Mouse (Mus musculus): ENCODE data around the gene Tcfl5. TPM values are rescaled to one million over a fixed set of nuclear protein-coding genes. Genes with fewer than 3 reads are reported as not detected.

Tcfl5 gene
- 0.15 and 0.35 TPM in 2 replicates for polyA plus RNA-seq (2014; fragmentation: Nextera tagmentation; extraction: Ambion mirVana)

DNA sequence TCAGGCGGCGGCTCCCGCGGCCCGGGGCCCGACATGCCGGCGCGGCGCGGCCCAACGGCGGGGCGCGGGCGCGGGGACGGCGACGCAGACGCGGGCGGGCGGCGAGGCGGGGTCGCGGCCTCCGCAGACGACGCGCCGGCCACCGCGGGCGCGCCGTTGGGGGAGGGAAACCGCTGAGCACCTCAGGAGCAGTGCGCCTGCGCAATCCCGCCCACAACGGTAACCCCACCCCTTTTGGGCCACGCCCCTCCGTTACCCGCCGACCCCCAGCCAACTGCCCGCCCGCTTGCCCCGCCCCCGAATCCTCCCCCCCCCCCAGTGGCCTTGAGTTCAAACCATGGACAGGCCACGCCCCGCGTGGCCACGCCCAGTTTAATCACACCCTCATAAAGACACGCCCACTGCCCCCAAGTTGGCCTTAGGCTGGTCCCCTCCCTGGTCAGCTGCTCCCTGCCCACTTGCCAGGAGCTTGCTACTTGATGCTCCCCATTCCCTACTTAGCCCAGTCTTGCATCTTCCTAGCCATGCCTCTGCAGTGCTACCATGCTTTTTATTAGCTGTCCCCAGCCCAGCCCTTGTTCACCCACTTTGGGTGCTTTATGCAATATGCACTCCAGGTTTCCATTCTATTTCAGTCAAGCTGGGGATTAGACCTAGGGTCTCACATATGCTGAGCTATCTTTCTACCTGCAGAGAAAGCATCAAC lies at the start of gene Tcfl5:
Gene Tcfl5, minus strand, starts transcription at position 154 of the 706 bp plus-strand sequence.
- DNase-seq (ENCODE audit: low spot score) (no peak), ATAC-seq (no peak)
- WGBS = 7% methylated on average over 5 of the region's 56 CpGs
- Histone ChIP-seq H3K9ac (ENCODE audit: low read length) (no peak within 1 kb of the TSS), H3K27ac (ENCODE audit: low read depth, low read length) (no peak within 1 kb of the TSS), H3K9me3 (replicated peaks; ENCODE audit: control insufficient read depth, low read length) (peaks cover 12% of the 10 kb centered on the region), H3K36me3 (ENCODE audit: control insufficient read depth, insufficient read depth, low read length) (no peaks in the 10 kb centered on the region), H3K27me3 (replicated peaks; ENCODE audit: control insufficient read depth, insufficient read depth, low read length) (peaks cover 37% of the 10 kb centered on the region), H3K4me2 (ENCODE audit: low read length) (peak within 1 kb of the TSS; percentile 41), H3K4me1 (ENCODE audit: control insufficient read depth, insufficient read depth, low read length) (no peaks in the 10 kb centered on the region), H3K4me3 (ENCODE audit: low read depth, low read length) (peak within 1 kb of the TSS; percentile 26)

DNA sequence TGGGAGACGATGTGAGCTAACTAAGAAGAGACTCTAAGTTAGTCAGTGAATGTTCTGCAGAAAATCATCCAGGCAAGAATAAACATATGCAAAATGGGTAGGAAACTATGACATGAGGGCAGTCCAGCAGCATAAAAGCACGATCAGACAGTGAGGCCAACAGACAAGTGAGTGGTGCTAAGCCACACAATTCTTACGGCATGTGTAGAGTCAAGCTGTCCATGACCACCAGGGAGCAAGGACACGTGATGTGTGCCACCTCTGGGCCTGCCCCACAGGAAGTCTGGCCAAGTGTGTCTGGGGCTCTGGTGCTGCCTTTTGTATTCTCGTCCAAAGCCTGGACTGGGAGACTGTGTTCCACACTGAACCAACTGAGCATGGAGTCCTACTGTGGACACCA lies 47.3 kb upstream of the Tcfl5 start:
- H3K4me2 ChIP-seq (ENCODE audit: low read length) = no peak overlapping the region
- WGBS = 87% methylated on average over 5 of the region's 5 CpGs
- H3K9ac ChIP-seq (ENCODE audit: low read length) = no peak overlapping the region
- no peak for DNase-seq (ENCODE audit: low spot score)
- no peak overlapping the region for H3K4me3 ChIP-seq (ENCODE audit: low read depth, low read length)
- H3K27me3 ChIP-seq (replicated peaks; ENCODE audit: control insufficient read depth, insufficient read depth, low read length) = no peaks in the 10 kb centered on the region
- ATAC-seq = no peak
- no peaks in the 10 kb centered on the region for H3K9me3 ChIP-seq (replicated peaks; ENCODE audit: control insufficient read depth, low read length)
- H3K36me3 ChIP-seq (ENCODE audit: control insufficient read depth, insufficient read depth, low read length) = peaks cover 63% of the 10 kb centered on the region
- 0 out of 2 replicates have a peak, but pooled peaks cover 6% of the 10 kb centered on the region for H3K4me1 ChIP-seq (ENCODE audit: control insufficient read depth, insufficient read depth, low read length)
- no peak overlapping the region for H3K27ac ChIP-seq (ENCODE audit: low read depth, low read length)

DNA sequence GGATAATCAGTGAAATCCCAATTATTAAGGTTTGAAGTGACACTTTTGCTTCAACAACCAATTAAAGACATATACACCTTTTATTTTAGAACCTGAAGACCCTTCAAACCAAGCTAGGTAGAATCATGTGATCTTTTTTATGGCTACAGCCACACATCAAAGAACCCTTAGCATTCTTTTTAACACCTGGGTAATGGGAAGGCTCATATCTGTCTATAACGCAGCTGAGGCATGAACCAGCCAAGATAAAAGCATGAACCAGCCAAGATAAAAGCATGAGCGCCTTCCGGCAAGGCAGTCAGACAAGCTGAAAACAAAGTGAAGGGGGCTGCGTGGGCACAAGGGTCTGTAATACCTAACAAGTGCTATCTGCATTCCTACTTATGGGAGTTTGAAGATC lies 41.5 kb upstream of the Tcfl5 start:
- H3K4me1 ChIP-seq (ENCODE audit: control insufficient read depth, insufficient read depth, low read length) = no peaks in the 10 kb centered on the region
- H3K36me3 ChIP-seq (ENCODE audit: control insufficient read depth, insufficient read depth, low read length) = peaks cover 95% of the 10 kb centered on the region
- no peak for DNase-seq (ENCODE audit: low spot score)
- no peaks in the 10 kb centered on the region for H3K9me3 ChIP-seq (replicated peaks; ENCODE audit: control insufficient read depth, low read length)
- H3K9ac ChIP-seq (ENCODE audit: low read length) = no peak overlapping the region
- H3K4me2 ChIP-seq (ENCODE audit: low read length) = no peak overlapping the region
- H3K27me3 ChIP-seq (replicated peaks; ENCODE audit: control insufficient read depth, insufficient read depth, low read length) = no peaks in the 10 kb centered on the region
- H3K4me3 ChIP-seq (ENCODE audit: low read depth, low read length) = no peak overlapping the region
- H3K27ac ChIP-seq (ENCODE audit: low read depth, low read length) = no peak overlapping the region
- ATAC-seq = no peak
- 93% methylated on average over 4 of the region's 4 CpGs for WGBS

DNA sequence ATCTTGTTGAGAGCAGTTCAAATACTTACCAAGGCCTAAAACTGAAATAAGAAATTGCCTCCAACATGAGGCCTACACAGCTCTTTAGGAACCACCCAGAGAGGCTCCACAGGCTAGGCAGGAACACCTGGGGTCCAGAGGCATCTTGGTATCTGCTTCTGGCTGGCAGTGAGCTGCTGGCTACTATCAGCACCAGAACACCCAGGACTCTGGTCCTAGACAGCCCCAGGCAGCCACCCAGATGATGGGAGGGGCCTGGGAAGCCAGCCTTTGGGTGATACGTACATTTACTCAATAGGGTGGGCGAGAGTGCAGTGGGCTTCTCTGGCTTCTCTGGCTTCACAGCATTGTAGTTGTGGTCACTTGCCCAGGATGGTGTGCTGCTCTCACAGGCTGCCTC lies 41.0 kb upstream of the Tcfl5 start:
- 73% methylated on average over 2 of the region's 2 CpGs for WGBS
- Histone ChIP-seq H3K4me3 (ENCODE audit: low read depth, low read length) (no peak overlapping the region), H3K36me3 (ENCODE audit: control insufficient read depth, insufficient read depth, low read length) (peaks cover 92% of the 10 kb centered on the region), H3K4me1 (ENCODE audit: control insufficient read depth, insufficient read depth, low read length) (no peaks in the 10 kb centered on the region), H3K27me3 (replicated peaks; ENCODE audit: control insufficient read depth, insufficient read depth, low read length) (no peaks in the 10 kb centered on the region), H3K9ac (ENCODE audit: low read length) (no peak overlapping the region), H3K9me3 (replicated peaks; ENCODE audit: control insufficient read depth, low read length) (no peaks in the 10 kb centered on the region), H3K27ac (ENCODE audit: low read depth, low read length) (no peak overlapping the region), H3K4me2 (ENCODE audit: low read length) (no peak overlapping the region)
- ATAC-seq (no peak), DNase-seq (ENCODE audit: low spot score) (no peak)

DNA sequence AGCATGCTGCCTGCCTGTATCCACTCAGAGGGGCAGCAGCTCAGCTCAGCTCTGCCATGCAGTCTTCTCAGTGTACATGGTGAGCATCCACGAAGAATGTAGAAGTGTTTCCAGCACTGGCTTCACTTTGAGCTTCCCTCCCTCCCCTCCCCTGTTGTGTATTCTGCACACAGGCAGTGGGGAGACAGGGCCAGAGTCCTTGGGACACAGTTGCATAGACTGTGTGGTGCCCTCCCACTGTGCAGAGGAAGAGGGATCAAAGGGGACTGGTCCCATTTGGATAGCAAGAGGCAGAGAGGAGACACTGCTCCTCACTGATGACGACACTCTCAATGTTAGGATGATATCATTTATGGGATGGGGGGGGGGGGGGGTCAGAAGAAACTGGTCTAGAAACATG lies 38.7 kb upstream of the Tcfl5 start:
- Histone ChIP-seq H3K36me3 (ENCODE audit: control insufficient read depth, insufficient read depth, low read length) (peaks cover 70% of the 10 kb centered on the region), H3K9ac (ENCODE audit: low read length) (no peak overlapping the region), H3K4me2 (ENCODE audit: low read length) (no peak overlapping the region), H3K4me1 (ENCODE audit: control insufficient read depth, insufficient read depth, low read length) (no peaks in the 10 kb centered on the region), H3K4me3 (ENCODE audit: low read depth, low read length) (no peak overlapping the region), H3K27ac (ENCODE audit: low read depth, low read length) (no peak overlapping the region), H3K27me3 (replicated peaks; ENCODE audit: control insufficient read depth, insufficient read depth, low read length) (no peaks in the 10 kb centered on the region), H3K9me3 (replicated peaks; ENCODE audit: control insufficient read depth, low read length) (no peaks in the 10 kb centered on the region)
- no peak for ATAC-seq
- WGBS = 64% methylated on average over 2 of the region's 2 CpGs
- DNase-seq (ENCODE audit: low spot score) = no peak

DNA sequence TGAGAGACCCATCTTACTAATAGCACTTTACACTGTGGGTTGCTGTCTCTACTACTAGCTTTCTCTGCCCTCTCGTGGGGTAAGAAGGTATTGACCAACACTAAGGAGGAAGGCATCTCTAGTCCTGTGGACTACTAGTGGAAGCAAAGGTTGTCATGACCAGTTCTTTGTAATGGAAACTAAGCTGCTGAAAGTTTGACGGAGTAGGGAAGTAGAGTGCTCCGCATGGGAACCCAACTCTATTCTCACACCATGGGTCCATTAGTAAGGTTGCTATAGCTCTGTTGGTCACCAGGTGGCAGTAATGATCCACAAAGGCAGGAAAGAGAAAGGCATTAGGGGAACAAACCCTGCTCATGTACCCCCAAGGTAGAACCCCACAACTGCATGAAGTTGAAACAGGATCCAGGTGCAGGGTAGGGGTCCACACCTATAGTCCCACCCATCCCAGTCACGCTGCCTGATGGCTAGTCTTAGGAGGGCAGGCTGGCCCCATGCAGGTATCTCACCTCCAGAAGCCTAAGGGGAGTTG lies 36.2 kb upstream of the Tcfl5 start:
- Histone ChIP-seq H3K4me1 (ENCODE audit: control insufficient read depth, insufficient read depth, low read length) (no peaks in the 10 kb centered on the region), H3K36me3 (ENCODE audit: control insufficient read depth, insufficient read depth, low read length) (peaks cover 63% of the 10 kb centered on the region), H3K27ac (ENCODE audit: low read depth, low read length) (no peak overlapping the region), H3K9ac (ENCODE audit: low read length) (no peak overlapping the region), H3K9me3 (replicated peaks; ENCODE audit: control insufficient read depth, low read length) (no peaks in the 10 kb centered on the region), H3K4me2 (ENCODE audit: low read length) (no peak overlapping the region), H3K4me3 (ENCODE audit: low read depth, low read length) (no peak overlapping the region), H3K27me3 (replicated peaks; ENCODE audit: control insufficient read depth, insufficient read depth, low read length) (no peaks in the 10 kb centered on the region)
- ATAC-seq (peak; percentile 65), DNase-seq (ENCODE audit: low spot score) (peak; percentile 75)
- 31% methylated on average over 4 of the region's 4 CpGs for WGBS

DNA sequence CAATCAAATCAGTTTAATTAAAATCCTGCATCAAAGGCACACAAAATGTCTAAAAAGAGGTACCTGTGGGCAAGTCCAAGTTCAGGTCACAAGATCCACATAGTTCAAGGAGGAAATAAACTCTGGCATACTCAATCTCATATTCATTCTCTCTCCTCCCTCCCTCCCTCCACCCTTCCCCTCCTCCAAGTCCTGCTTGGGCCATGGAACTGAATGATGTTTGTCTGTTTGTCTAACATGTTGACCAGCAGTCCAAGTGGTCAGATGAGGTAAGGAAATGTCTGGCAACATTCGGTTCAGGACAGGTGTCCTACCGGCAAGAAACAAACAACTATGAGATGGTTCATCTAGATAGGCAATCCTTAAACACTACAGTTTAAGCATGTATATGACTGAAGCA lies 34.2 kb upstream of the Tcfl5 start:
- no peaks in the 10 kb centered on the region for H3K4me1 ChIP-seq (ENCODE audit: control insufficient read depth, insufficient read depth, low read length)
- no peak overlapping the region for H3K4me2 ChIP-seq (ENCODE audit: low read length)
- H3K9me3 ChIP-seq (replicated peaks; ENCODE audit: control insufficient read depth, low read length) = no peaks in the 10 kb centered on the region
- no peak for ATAC-seq
- no peak for DNase-seq (ENCODE audit: low spot score)
- no peak overlapping the region for H3K4me3 ChIP-seq (ENCODE audit: low read depth, low read length)
- no peak overlapping the region for H3K27ac ChIP-seq (ENCODE audit: low read depth, low read length)
- no peak overlapping the region for H3K9ac ChIP-seq (ENCODE audit: low read length)
- H3K27me3 ChIP-seq (replicated peaks; ENCODE audit: control insufficient read depth, insufficient read depth, low read length) = no peaks in the 10 kb centered on the region
- 94% methylated on average over 2 of the region's 2 CpGs for WGBS
- H3K36me3 ChIP-seq (ENCODE audit: control insufficient read depth, insufficient read depth, low read length) = peaks cover 63% of the 10 kb centered on the region

DNA sequence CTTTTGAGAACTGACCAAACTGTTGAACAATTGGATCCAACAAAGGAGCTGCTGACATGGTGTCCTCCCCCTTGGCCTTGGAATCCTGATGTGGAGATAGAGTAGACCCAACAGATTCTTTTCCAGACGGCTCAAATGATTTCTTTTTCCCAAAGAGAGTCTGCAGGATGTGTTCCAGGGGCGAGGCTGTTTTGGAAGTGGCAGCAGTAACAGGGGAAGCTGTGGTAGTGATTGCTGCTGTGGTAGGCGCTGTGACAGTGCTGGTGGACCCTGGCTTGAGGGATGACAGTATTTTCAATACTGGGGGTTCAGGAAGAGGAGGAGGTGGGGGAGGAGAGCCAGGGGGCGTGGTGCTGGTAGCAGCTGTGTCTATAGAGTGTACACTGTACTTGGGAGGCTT lies 19.5 kb upstream of the Tcfl5 start:
- ATAC-seq (no peak), DNase-seq (ENCODE audit: low spot score) (no peak)
- peaks cover 49% of the 10 kb centered on the region for H3K36me3 ChIP-seq (ENCODE audit: control insufficient read depth, insufficient read depth, low read length)
- 89% methylated on average over 4 of the region's 4 CpGs for WGBS
- no peak overlapping the region for H3K27ac ChIP-seq (ENCODE audit: low read depth, low read length)
- H3K9ac ChIP-seq (ENCODE audit: low read length) = no peak overlapping the region
- H3K4me1 ChIP-seq (ENCODE audit: control insufficient read depth, insufficient read depth, low read length) = no peaks in the 10 kb centered on the region
- no peak overlapping the region for H3K4me2 ChIP-seq (ENCODE audit: low read length)
- no peaks in the 10 kb centered on the region for H3K27me3 ChIP-seq (replicated peaks; ENCODE audit: control insufficient read depth, insufficient read depth, low read length)
- no peaks in the 10 kb centered on the region for H3K9me3 ChIP-seq (replicated peaks; ENCODE audit: control insufficient read depth, low read length)
- no peak overlapping the region for H3K4me3 ChIP-seq (ENCODE audit: low read depth, low read length)

DNA sequence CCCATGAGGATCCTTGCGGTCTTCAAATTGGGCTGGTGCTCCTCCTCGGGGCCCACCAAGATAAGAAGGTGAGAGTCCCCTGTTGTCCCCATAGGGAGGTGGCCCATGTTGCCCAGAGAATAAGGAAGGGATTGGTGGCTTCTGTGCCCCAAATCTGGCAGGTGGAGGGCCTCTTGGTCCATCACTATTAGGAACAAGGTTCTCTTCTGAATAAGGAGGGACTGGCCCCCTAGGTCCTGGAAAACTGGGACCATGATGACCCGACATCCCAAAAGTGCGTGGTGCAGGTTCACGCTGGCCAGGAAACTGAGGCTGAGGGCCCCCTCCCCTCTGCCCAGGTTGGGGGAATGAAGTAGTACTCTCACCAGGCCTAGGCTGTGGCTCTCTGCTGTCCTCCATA lies 18.0 kb upstream of the Tcfl5 start:
- DNase-seq (ENCODE audit: low spot score) (no peak), ATAC-seq (no peak)
- no peaks in the 10 kb centered on the region for H3K27me3 ChIP-seq (replicated peaks; ENCODE audit: control insufficient read depth, insufficient read depth, low read length)
- WGBS = 95% methylated on average over 5 of the region's 5 CpGs
- no peaks in the 10 kb centered on the region for H3K9me3 ChIP-seq (replicated peaks; ENCODE audit: control insufficient read depth, low read length)
- H3K36me3 ChIP-seq (ENCODE audit: control insufficient read depth, insufficient read depth, low read length) = peaks cover 34% of the 10 kb centered on the region
- H3K4me3 ChIP-seq (ENCODE audit: low read depth, low read length) = no peak overlapping the region
- H3K4me2 ChIP-seq (ENCODE audit: low read length) = no peak overlapping the region
- H3K4me1 ChIP-seq (ENCODE audit: control insufficient read depth, insufficient read depth, low read length) = no peaks in the 10 kb centered on the region
- no peak overlapping the region for H3K27ac ChIP-seq (ENCODE audit: low read depth, low read length)
- H3K9ac ChIP-seq (ENCODE audit: low read length) = no peak overlapping the region
